Mouse (Mus musculus) hindbrain, postnatal 0 days (tissue): Measurements from ENCODE around the gene Ahsa1. TPM values are rescaled to one million over a fixed set of nuclear protein-coding genes. Genes with fewer than 3 reads are reported as not detected.
"Not testable (repeated sequence)": the region's sequence is repeated elsewhere in the genome, so short reads cannot be mapped to it uniquely, and the experiment has no call there.

Source experiments
- ATAC-seq: fragments of 200-750 bp; cut with Nextera tagmentation; 2 replicates; pipeline ENCODE4 v1.8.0; 2017; ENCODE audit warnings: mild to moderate bottlenecking, moderate TSS enrichment, moderate library complexity
- DNase-seq: peaks from one replicate; pipeline ENCODE4 v3.0.0-alpha.2; 2015; ENCODE audit warnings: low spot score
- H3K27ac ChIP-seq: fragments of 300-500 bp; sonication (generic); 2 replicates; pipeline ENCODE4 v1.5.1; 2014; ENCODE audit warnings: mild to moderate bottlenecking
- H3K27me3 ChIP-seq: fragments of 300-500 bp; sonication (generic); 2 replicates; pipeline ENCODE4 v1.6.1; 2014; ENCODE audit warnings: low read length, mixed read lengths; ENCODE audit not compliant: insufficient read depth
- H3K36me3 ChIP-seq: fragments of 300-500 bp; sonication (generic); 2 replicates; pipeline ENCODE4 v1.6.1; 2014; ENCODE audit warnings: low read length, mixed read lengths; ENCODE audit not compliant: insufficient read depth
- H3K4me1 ChIP-seq: fragments of 300-500 bp; sonication (generic); 2 replicates; pipeline ENCODE4 v1.6.1; 2014; ENCODE audit warnings: antibody characterized with exemption, low read length, mixed read lengths; ENCODE audit not compliant: insufficient read depth
- H3K4me2 ChIP-seq: fragments of 300-500 bp; sonication (generic); 2 replicates; pipeline ENCODE4 v1.6.1; 2014; ENCODE audit warnings: low read depth, mild to moderate bottlenecking, low read length, moderate library complexity, mixed read lengths
- H3K4me3 ChIP-seq: fragments of 300-500 bp; sonication (generic); 2 replicates; pipeline ENCODE4 v1.5.1; 2014; ENCODE audit warnings: low read length
- H3K9ac ChIP-seq: fragments of 300-500 bp; sonication (generic); replicated peaks from 2 replicates; pipeline ENCODE4 v1.6.1; 2014; ENCODE audit warnings: mild to moderate bottlenecking, low read length, moderate library complexity, mixed read lengths
- H3K9me3 ChIP-seq: fragments of 300-500 bp; sonication (generic); 2 replicates; pipeline ENCODE4 v1.6.1; 2016; ENCODE audit warnings: low read length, mixed read lengths
- CTCF ChIP-seq: IDR thresholded peaks from 2 replicates; pipeline ENCODE4 v1.5.1; 2016; ENCODE audit warnings: antibody characterized with exemption, control low read depth, low read depth
- WGBS: fragments of 180-500 bp; shearing (Covaris S2); extraction: QIAGEN DNeasy Blood & Tissue Kit; methylation state at CpG from one replicate; pipeline ENCODE4 v1.1.7; 2014; 5-methylcytosine and 5-hydroxymethylcytosine counted together
- polyA plus RNA-seq: library from polyadenylated mRNA; unstranded; fragments of >200 nt; fragmentation: Nextera tagmentation; extraction: Ambion mirVana; gene quantifications from 2 replicates; pipeline ENCODE4 v1.2.1, GENCODE M21; 2015
- total RNA-seq: library from RNA; depleted of rRNA; stranded (reverse); fragments of >200 nt; gene quantifications from 2 replicates; pipeline ENCODE4 v1.2.3, GENCODE M21; 2014

The Ahsa1 gene
- total and polyA plus RNA-seq, 2 experiments from 2014 or later, result 102 to 177 TPM

GRCm38 (mm10) chr12:87266827-87267603 is 736 bp downstream of the Ahsa1 start:
- under 1% methylated on average over 31 of the region's 31 CpGs for WGBS
- peak; percentile 67 for ATAC-seq
- Histone ChIP-seq H3K36me3 (peaks cover 32% of the 10 kb centered on the region), H3K27ac (peak overlapping the region; percentile 91), H3K27me3 (no peaks in the 10 kb centered on the region), H3K9me3 (no peaks in the 10 kb centered on the region), H3K4me3 (peak overlapping the region; percentile 84), H3K4me2 (peak overlapping the region; percentile 84), H3K9ac (peak overlapping the region; percentile 86), H3K4me1 (no peaks in the 10 kb centered on the region; the same call in 1 of the 2 replicates)
- no peak for TF ChIP-seq CTCF
- peak; percentile 47 for DNase-seq

GRCm38 (mm10) chr12:87267682-87268081 is 1.4 kb downstream of the Ahsa1 start:
- Histone ChIP-seq H3K9me3 (no peaks in the 10 kb centered on the region), H3K9ac (peak overlapping the region; percentile 86), H3K4me3 (peak overlapping the region; percentile 84), H3K27me3 (no peaks in the 10 kb centered on the region), H3K4me2 (peak overlapping the region; percentile 84), H3K27ac (no peak overlapping the region), H3K36me3 (peaks cover 38% of the 10 kb centered on the region), H3K4me1 (no peaks in the 10 kb centered on the region; the same call in 1 of the 2 replicates)
- 24% methylated on average over 4 of the region's 4 CpGs for WGBS
- no peak for ATAC-seq
- DNase-seq, result peak; percentile 66
- peak; percentile 63 for TF ChIP-seq CTCF

GRCm38 (mm10) chr12:87274853-87275831 is 8.9 kb downstream of the Ahsa1 start:
- no peak for ATAC-seq
- Histone ChIP-seq H3K27me3 (no peaks in the 10 kb centered on the region), H3K4me3 (no peak overlapping the region), H3K36me3 (peaks cover 50% of the 10 kb centered on the region), H3K27ac (no peak overlapping the region), H3K9me3 (no peaks in the 10 kb centered on the region), H3K4me2 (no peak overlapping the region), H3K4me1 (no peaks in the 10 kb centered on the region), H3K9ac (no peak overlapping the region)
- no peak for DNase-seq
- no peak for TF ChIP-seq CTCF
- 85% methylated on average over 9 of the region's 9 CpGs for WGBS

- H3K4me1 ChIP-seq, H3K9me3 ChIP-seq, H3K27me3 ChIP-seq, H3K4me2 ChIP-seq, H3K9ac ChIP-seq, H3K4me3 ChIP-seq, DNase-seq, H3K27ac ChIP-seq, ATAC-seq: not testable (repeated sequence)
- 86% methylated on average over 4 of the region's 4 CpGs for WGBS
- peaks cover 29% of the 10 kb centered on the region for H3K36me3 ChIP-seq
Measured at GRCm38 (mm10) chr12:87277251-87277650, 11.0 kb downstream of the Ahsa1 start.

GRCm38 (mm10) chr12:87278118-87278730 is 11.9 kb downstream of the Ahsa1 start:
- TF ChIP-seq CTCF, result no peak
- 29% methylated on average over 6 of the region's 6 CpGs for WGBS
- Histone ChIP-seq H3K4me2 (no peak overlapping the region), H3K36me3 (peaks cover 19% of the 10 kb centered on the region), H3K27ac (no peak overlapping the region), H3K4me3 (no peak overlapping the region), H3K27me3 (no peaks in the 10 kb centered on the region), H3K9me3 (no peaks in the 10 kb centered on the region), H3K4me1 (no peaks in the 10 kb centered on the region), H3K9ac (no peak overlapping the region)
- no peak for ATAC-seq
- DNase-seq, result no peak

- WGBS, result 69% methylated on average over 3 of the region's 3 CpGs
- Histone ChIP-seq H3K4me1 (no peaks in the 10 kb centered on the region), H3K4me2 (no peak overlapping the region), H3K27ac (no peak overlapping the region), H3K36me3 (peaks cover 10% of the 10 kb centered on the region), H3K9ac (no peak overlapping the region), H3K4me3 (no peak overlapping the region), H3K27me3 (no peaks in the 10 kb centered on the region), H3K9me3 (no peaks in the 10 kb centered on the region)
- ATAC-seq (no peak), DNase-seq (no peak)
- TF ChIP-seq CTCF, result no peak
Measured at GRCm38 (mm10) chr12:87279350-87279749, 13.1 kb downstream of the Ahsa1 start.
